Mouse (Mus musculus) gastrocnemius, adult 18-20 months (tissue): Measurements from ENCODE around the gene Chrdl2. TPM values are rescaled to one million over a fixed set of nuclear protein-coding genes. Genes with fewer than 3 reads are reported as not detected.
A peak's percentile ranks its signal among the peaks of the same experiment; 100 is the strongest.

Source experiments
- DNase-seq: peaks from one replicate; pipeline ENCODE4 v3.0.0; 2021; ENCODE audit warnings: low spot score
- total RNA-seq, 2 experiments: library from RNA; stranded (reverse); gene quantifications; 2 replicates each; pipeline ENCODE4 v1.2.3; 2021

Gene Chrdl2
- total RNA-seq, 2 experiments from 2014 or later = 1.4 to 1.7 TPM

DNA sequence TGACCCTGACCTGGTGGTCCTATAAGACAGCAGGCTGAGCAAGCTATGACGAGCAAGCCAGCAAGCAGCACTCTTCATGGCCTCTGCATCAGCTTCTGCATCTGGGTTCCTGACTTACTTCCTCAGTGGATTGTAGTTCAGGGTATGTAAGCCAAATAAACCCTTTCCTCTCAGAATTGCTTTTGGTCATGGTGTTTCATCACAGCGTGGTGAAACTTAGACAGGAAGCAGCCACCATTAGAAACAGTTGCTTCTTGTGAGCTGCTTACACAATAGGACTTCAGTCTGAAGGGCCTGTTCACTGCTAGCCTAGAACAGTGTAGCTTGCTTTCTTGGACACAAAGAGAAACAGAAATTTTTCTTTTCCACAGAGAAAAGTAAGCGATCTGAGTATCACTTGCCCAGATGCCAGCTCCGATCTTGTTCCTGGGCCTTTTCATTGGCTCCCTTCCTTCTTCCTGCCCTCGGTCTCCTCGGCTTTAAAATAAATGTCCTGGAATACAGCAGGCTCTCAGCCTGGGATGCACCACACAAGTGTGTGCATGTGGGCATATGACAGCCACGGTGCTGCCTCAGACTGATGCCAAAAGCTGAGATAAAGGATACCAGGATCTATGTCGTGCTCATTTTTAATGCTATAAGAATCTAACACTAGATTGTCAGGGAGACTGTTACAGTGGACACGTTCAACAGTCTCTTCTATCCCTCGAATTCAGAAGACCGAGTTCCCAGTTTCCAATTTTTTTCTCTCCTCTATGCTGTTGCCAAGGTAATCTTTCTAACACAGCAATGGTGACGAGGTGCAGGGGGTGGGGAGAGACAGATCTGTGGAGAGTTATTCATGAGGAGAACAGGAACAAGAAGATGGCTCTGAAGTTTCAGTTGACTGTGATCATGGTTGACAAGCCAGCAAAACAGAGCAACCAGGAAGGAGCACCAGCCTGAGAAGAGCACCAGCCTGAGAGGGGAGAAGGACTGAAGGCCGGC is 23.4 kb upstream of the Chrdl2 start:
- DNase-seq = no peak

DNA sequence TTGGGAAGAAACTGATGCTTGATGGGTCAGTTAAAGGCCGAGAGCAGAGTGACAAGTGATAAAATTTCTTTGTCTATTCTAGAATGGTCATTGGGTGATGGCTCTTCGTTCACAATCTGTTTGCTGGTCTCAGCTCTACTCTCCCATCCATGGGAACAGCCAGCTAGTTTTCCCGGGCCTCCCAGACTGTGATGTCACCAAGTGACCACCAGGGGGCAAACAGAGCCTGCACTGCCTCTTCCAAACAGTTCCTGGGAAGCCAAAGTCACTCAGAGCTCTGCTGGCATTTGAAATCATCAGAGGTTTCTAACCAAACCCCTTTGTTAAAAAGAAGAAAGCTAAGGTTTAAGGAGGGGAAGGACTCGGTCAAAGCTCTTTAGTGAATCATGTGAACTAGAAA is 17.2 kb upstream of the Chrdl2 start:
- DNase-seq = peak; percentile 79

DNA sequence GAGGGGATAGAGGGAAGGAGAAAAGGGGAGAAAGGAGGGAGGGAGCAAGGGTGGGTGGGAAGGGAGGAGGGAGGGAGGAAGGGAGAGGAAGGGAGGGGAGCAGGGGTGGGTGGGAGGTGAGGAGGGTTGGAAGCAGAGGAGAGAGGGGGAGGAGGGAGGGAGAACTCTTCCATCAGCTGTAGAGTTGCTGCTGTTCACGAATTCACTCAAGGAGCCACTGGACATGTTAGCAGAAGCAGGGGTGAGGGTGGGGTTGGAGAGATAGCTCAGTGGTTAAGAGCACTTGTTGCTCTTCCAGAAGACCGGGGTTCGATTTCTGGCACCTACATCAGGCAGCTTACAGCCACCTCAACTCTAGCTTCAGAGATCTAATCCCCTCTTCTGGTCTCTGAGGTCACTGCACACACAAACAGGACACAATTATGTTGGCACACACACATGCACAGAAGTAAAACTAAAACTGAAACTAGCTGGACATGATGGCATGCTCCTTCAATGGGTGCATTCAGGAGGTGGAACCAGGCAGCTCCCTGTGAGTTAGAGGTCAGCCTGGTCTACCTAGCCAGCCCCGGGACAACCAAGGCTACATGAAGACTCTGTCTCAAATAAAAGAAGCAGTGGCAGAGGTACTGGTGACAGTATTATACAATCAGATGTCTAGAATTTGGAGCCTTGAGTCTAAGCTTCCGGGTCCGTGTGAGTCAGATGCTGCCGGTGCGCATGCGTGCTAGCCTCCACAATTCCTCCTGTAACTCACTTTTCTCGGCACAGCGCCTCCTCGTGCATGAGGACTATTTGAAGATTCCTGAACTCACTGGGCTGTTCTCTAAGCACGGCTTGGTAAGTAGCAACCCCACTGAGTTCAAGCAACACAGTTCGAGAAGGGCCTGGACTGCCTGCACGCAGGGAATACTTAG is 15.9 kb upstream of the Chrdl2 start:
- DNase-seq = no peak

DNA sequence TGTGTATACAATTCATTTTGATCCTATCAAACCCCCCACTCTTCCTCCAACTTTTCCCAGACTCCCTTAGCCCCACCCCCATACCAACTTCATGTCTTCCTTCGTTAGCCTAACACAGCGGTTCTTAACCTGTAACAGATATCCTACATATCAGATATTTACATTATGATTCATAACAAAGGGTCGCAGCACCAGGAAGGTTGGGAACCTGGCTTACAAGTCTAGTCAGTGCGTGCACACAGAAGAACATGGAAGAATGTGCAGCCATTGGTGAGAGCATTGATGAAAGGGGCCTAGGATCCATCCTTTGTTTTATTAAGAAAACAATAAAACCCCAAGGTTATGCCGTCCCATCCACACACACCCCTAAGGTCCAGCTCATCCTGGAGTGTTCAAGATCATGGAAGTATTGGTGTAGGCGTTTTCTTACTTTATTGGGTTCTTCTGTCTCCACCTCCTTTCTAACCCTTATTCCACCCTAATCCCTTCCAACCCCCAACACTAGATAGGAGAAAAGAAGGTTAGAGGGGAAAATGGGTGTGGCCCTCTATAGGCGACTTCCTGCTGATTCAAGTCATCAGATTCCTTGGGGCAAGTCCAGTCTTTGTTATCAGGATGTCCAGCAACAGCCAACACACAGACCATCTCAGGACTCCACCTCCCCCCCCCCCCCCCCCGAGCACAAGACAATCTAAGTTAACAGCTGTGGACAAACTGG is 14.8 kb upstream of the Chrdl2 start:
- DNase-seq = no peak

DNA sequence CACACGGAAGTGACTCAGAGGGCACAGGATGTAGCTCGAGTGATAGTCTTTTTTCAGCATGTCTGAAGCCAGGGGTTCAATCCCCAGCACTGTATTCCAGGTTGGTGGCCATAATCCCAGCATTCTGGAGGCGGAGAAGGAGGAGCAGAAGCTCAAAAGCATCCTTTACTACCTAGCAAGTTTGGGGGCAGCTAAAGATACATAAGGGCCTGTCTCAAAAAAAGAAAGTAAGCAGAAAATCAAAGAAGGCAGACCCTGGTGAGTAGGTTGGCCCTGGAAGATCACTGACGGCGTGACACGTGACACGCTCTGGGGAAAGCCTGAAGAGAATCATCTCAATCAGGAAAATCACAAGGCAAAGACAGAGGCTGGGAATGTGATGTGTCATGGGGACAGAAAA is 12.8 kb upstream of the Chrdl2 start:
- DNase-seq = no peak

DNA sequence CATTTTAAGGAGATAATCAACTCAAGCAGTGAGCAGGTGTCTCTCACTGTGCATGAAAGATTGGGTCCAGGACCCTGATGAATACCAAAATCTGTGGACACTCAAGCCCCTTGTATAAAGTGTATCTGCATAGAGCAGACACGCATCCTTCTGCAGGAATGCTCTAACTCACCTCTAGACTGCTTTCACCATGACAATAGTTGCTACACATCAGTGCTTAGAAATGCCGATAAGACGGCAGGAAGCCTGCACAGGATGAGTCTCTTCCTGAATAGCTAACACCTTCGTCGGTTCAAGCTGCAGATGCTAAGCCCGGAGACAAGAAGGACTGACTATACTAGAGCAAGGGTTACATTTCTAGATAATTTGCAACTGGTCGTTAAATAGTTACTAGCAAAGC is 10.8 kb upstream of the Chrdl2 start:
- DNase-seq = no peak

DNA sequence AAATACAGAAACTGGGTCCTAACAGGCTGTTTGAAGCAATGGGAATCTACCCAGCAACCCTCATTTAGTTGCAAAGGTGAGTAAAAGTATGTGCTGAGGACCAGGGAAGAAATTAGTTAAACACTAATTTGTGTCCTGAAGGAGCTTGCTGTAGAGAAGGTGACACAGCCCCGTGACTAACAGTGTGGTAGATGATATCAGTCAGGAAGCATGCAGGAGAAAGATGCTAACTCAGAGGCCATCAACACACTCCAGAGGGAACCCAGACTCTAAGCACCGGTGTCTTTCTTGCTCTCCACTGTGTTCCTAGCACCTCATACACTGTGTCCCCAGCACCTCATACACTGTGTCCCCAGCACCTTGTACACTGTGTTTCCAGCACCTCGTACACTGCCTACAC is 7.3 kb upstream of the Chrdl2 start:
- no peak for DNase-seq

DNA sequence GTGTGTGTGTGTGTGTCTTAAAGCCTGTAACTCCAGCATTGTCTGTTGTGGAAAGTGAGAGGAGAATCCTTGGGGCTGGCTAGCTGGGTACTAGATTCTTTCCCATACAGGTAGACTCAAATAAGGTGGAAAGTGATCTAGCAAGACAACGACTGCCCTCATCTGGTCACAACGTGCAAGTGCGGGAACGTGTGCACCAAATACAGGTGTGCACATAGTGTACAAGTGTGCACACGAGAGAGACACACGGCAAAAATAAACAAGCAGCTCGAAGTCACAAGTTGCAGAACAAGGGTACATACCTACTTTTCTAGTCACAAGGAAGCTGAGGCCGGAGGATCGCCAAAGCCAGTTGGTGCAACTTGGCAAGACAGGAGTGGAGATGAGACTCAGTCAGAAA is 2.2 kb upstream of the Chrdl2 start:
- no peak for DNase-seq

DNA sequence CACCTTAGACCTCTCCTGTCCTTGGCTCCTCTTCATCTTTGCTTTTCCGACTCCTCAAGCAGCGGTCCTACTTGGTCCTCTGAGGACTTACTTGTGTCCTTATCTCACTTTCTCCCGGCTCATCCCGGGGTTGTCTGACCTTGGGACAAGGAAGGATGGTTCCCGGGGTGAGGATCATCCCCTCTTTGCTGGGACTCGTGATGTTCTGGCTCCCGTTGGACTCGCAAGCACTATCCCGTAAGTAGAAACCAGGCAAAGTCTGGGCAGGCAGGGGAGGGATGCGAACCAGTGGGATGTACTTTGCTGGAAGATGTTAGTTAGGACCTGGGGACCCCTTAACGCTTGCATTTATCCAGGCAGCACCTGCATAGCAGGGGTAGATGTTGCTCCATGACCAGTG is 439 bp downstream of the Chrdl2 start:
- DNase-seq = no peak

DNA sequence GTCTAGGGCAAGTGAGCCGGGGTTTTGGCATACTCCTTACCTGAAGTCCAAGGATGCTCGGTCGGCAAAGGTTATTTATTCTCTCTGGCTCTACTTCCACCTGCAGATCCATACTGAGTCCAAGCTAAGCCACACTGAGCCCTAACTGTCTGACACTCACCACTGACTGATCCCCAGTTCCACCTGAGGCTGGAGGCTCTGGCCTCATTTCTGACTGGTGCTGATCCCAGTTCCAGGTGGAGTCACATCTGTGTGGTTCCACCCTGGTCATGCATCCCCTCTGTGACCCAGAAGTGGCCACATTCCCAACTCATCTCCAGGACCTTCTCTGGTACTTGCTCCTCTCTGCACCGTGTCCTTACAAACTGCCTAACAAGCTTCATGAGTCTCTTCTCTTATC is 2.8 kb downstream of the Chrdl2 start:
- no peak for DNase-seq

DNA sequence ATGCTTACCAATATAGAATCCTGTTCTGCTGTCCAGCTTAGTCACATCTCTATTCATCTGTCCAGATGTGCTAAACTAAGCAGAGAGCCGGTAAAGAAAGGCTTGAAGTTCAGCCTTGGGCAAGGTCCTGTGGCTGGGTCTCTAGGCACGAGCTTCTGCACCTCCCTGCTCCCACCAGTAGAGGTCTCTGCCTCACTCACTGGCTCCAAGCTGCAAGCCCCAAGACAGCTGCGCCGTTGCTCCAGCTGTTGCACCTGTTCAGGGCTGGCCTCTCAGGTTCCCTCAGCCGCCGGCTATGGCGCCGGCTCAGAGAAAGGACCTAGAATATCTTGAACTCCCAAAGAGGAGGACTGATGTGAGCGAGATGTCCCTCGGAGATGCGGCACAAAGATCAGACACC is 3.7 kb downstream of the Chrdl2 start:
- DNase-seq = peak; percentile 82

DNA sequence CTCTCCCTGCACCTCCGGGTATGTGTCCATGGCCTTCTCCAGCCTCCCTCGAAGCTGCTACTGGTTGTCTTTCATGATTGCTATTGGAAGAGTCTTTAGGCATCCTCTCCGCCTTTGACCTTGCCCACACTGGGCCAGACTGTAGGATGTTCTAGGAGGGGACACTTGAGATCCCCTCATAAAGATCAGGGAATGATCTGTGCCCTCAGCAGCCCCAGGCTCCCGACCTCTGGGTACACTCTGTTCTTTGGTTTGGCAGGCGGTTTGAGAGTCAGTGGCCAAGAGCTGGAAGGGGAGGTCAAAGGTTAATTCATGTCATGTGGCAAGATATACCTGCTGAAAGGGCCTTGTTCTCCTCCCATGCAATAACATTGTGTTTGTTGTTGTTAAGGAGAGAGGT is 4.7 kb downstream of the Chrdl2 start:
- peak; percentile 74 for DNase-seq

DNA sequence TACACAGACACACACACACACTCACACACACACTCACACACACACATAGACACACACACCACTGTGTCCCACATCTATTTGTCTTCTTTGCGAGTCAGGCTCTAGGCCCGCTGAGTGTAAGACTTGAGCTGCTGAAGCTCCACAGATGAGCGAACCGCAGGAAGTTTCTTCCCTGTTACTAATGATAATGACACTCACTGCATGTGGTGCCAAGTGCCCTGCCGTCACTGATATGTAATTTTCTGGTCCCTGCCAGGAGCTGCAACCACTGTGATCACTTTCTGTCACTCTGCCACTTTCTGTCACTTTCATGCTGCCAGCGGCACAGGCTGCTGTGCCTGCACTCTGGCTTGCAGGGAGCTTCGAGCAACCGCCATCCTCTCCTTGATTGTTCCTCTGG is 6.1 kb downstream of the Chrdl2 start:
- peak; percentile 48 for DNase-seq

DNA sequence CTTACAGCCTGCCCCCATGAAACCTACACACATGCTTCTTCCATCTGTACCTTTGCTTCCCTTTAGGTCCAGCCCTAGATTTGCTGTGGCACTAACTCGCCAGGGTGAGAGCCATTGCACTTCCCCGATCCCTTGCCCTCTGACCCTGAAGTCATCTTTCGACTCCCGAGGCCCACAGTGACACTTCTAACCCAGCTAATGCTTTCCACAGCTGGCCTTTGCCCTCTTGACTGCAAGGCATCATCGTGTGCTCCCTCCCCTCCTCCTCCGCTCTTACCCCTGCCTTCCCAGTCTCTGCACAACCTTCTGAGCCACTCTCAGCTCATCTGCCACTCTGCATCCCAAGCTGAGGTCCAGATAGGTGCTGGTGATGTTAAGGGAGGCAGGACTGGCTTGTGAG is 6.5 kb downstream of the Chrdl2 start:
- DNase-seq = no peak

DNA sequence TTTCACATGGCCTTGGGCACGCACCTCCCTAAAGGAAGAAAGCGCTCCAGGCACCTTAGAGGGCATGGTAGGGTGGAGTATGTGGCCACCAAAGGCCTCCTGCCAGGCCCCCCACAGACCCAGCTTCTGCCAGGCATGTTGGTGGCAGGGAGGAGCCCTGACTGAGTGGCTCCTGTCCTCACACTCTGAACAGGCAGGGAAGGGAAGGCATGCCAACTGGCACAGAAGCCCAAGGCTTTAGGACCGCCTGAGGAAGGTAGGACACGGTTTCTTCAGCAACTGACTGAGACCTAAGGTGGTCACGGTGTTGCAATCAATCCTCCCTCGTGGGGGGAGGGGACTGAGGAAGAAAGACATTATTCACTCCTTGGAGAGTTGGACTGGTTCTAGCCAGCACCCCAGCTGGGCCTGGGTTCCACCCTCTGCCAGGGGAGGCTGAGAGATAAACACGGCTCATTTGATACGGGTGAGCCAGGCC is 8.2 kb downstream of the Chrdl2 start:
- DNase-seq = peak; percentile 70

DNA sequence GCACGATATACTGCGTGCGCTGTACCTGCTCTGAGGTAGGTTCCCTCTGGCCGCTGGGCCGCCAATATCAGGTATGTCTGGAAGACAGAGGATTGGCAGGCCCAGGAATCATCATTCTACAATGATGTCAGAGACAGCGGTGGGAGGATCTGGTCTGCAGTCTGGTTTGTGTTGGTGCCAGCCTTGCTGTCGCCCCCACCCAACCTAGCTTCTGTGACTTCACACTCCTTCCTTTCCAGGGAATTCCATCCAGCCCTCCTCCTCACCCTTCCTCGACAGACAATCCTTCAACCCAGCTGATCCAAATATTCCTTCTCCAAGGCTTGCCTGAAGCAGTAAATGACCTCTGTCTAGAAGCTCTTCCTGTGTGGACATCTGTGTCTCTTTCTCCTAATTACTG is 11.1 kb downstream of the Chrdl2 start:
- DNase-seq = no peak

DNA sequence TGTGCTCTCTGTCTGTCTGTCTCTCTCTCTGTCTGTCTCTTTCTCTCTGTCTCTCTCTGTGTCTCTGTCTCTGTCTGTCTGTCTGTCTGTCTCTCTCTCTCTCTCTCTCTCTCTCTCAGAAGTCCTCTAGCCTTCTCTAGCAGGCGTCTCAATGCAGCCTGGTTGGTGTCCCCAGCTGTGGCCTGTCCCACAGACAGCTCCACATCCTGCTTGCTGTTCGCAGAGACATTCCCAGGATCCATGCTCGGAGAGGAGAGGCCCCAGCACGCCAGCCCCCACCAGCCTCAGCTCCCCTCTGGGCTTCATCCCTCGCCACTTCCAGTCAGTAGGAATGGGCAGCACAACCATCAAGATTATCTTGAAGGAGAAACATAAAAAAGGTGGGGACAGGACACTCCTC is 21.4 kb downstream of the Chrdl2 start:
- no peak for DNase-seq

DNA sequence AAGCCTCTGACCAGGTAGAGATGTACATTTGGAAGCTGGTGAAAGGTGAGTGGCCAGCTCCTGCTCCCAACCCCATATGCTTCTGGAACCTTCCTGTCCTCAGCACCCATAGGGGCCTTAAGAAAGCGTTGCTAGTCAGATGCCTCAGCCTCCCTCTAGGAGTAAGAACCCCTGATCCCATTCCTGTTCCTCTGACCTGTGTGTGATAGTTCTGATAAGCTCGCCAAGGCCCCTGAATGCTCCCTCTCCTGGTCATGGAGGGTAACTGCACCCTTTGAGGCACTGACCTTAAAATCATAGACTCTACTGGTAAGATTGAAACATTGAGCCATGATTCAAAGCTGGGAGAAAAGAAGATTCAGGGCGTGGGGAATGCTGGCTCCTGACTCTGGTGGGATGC is 23.3 kb downstream of the Chrdl2 start:
- no peak for DNase-seq

DNA sequence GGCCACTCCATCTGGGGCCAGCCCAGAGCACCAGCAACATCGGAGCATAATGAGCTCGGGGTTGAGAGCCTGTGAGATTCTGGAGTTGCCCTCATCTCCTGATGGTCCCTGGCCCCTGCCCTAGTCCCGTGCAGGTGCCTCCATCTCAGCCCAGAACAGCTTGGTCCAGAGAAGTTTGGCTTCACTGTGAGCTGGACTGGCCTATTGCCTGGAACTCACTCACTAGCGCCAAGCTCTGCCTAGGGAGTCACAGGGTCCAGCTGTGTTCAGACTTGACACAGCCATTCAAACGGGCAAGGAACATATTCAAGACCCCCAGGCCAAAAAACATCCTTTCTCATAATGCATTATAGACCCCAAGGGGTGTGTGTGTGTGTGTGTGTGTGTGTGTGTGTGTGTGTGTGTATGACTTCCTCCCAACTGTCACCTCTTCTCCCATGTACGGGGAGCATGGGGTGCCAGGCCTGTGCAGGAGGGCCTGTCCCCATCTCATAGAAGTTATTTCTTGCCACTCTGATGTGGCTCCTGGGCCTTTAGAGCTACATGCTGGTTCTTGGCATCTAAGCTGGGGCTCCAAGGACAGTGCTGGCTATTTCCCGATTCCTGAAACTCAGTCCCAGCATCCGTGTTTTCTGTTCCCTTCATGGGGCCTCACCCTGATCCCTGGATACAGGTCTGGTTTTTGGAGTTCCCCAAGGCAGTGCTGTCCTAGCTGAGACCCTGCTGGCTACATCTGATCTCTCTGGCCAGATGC is 25.2 kb downstream of the Chrdl2 start:
- DNase-seq = no peak

DNA sequence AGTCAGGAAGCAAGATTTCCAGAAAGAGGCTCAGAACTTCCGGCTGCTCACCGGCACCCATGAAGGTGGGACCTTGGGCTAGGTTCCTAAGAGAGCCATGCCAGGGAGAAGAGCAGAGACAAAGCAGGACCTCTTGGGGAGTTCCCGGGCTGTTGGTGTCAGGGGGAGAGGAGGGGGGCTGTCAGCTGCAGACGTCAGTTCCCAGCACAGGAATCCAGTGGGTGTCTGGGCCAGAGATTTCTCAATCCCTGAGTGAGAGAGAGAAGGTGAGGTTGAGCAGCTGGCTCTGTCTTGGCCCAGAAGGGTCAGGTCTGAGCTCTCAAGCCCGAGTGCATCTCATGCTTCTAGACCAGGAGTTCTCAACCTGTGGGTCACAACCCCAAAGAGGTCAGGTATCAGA is 27.7 kb downstream of the Chrdl2 start:
- DNase-seq = no peak
